Mouse (Mus musculus) intestine, embryonic 16.5 days (tissue): ENCODE measurements around the gene Rbfox2. TPM values are rescaled to one million over a fixed set of nuclear protein-coding genes. Genes with fewer than 3 reads are reported as not detected.

ENCODE experiments used
- ATAC-seq: fragments of 200-750 bp; cut with Nextera tagmentation; 2 replicates; pipeline ENCODE4 v1.8.0; 2017; ENCODE audit warnings: moderate TSS enrichment, moderate library complexity
- H3K27ac ChIP-seq: fragments of 300-500 bp; sonication (generic); 2 replicates; pipeline ENCODE4 v1.5.1; 2014; ENCODE audit warnings: mild to moderate bottlenecking, low read length
- H3K27me3 ChIP-seq: fragments of 300-500 bp; sonication (generic); replicated peaks from 2 replicates; pipeline ENCODE4 v1.6.1; 2014; ENCODE audit warnings: low read length, control low read depth, mixed read lengths; ENCODE audit not compliant: control insufficient read depth, insufficient read depth
- H3K36me3 ChIP-seq: fragments of 300-500 bp; sonication (generic); 2 replicates; pipeline ENCODE4 v1.6.1; 2014; ENCODE audit warnings: low read length, control low read depth; ENCODE audit not compliant: control insufficient read depth, insufficient read depth
- H3K4me1 ChIP-seq: fragments of 300-500 bp; sonication (generic); 2 replicates; pipeline ENCODE4 v1.6.1; 2014; ENCODE audit warnings: low read length, control low read depth, mixed read lengths; ENCODE audit not compliant: control insufficient read depth, insufficient read depth
- H3K4me2 ChIP-seq: fragments of 300-500 bp; sonication (generic); 2 replicates; pipeline ENCODE4 v1.6.1; 2014; ENCODE audit warnings: low read depth, low read length, control low read depth
- H3K4me3 ChIP-seq: fragments of 300-500 bp; sonication (generic); 2 replicates; pipeline ENCODE4 v1.5.1; 2014; ENCODE audit warnings: mild to moderate bottlenecking, low read length
- H3K9ac ChIP-seq: fragments of 300-500 bp; sonication (generic); 2 replicates; pipeline ENCODE4 v1.6.1; 2014; ENCODE audit warnings: low read depth, low read length
- H3K9me3 ChIP-seq: fragments of 300-500 bp; sonication (generic); 2 replicates; pipeline ENCODE4 v1.6.1; 2016; ENCODE audit warnings: low read length, control low read depth; ENCODE audit not compliant: control insufficient read depth
- WGBS: fragments of 180-500 bp; shearing (Covaris S2); extraction: QIAGEN DNeasy Blood & Tissue Kit; methylation state at CpG from one replicate; pipeline ENCODE4 v1.1.7; 2014; 5-methylcytosine and 5-hydroxymethylcytosine counted together
- polyA plus RNA-seq: library from polyadenylated mRNA; unstranded; fragments of >200 nt; fragmentation: Nextera tagmentation; extraction: Ambion mirVana; gene quantifications from 2 replicates; pipeline ENCODE4 v1.2.1, GENCODE M21; 2015

The Rbfox2 gene
- polyA plus RNA-seq: 31.5 and 34.0 TPM in 2 replicates

GRCm38 (mm10) chr15:77306547-77307261 lies at the start of gene Rbfox2:
Gene Rbfox2, minus strand, starts transcription at chr15:77307004.
- ATAC-seq: peak; percentile 97
- 0 out of 2 replicates have a peak, but pooled peaks cover 2% of the 10 kb centered on the region for H3K9me3 ChIP-seq
- no peaks in the 10 kb centered on the region for H3K36me3 ChIP-seq
- H3K27ac ChIP-seq: peak within 1 kb of the TSS; percentile 99
- peaks cover 25% of the 10 kb centered on the region for H3K4me1 ChIP-seq
- H3K27me3 ChIP-seq: no peaks in the 10 kb centered on the region
- under 1% methylated on average over 78 of the region's 90 CpGs for WGBS
- peak within 1 kb of the TSS; percentile 98 for H3K9ac ChIP-seq
- H3K4me3 ChIP-seq: peak within 1 kb of the TSS; percentile 95
- peak within 1 kb of the TSS; percentile 90 for H3K4me2 ChIP-seq

GRCm38 (mm10) chr15:77356248-77356810 lies 49.5 kb upstream of the Rbfox2 start:
- no peaks in the 10 kb centered on the region for H3K27me3 ChIP-seq
- no peak overlapping the region for H3K27ac ChIP-seq
- H3K4me1 ChIP-seq: peaks cover 29% of the 10 kb centered on the region
- peak overlapping the region; percentile 30 for H3K4me2 ChIP-seq
- ATAC-seq: no peak
- H3K36me3 ChIP-seq: no peaks in the 10 kb centered on the region
- no peaks in the 10 kb centered on the region for H3K9me3 ChIP-seq
- WGBS: 24% methylated on average over 11 of the region's 11 CpGs
- H3K4me3 ChIP-seq: no peak overlapping the region
- H3K9ac ChIP-seq: peak overlapping the region; percentile 2; the same call in 1 of the 2 replicates

- H3K9ac ChIP-seq: no peak overlapping the region
These were observed 48.2 kb upstream of the Rbfox2 start for GRCm38 (mm10) chr15:77354848-77355551.

GRCm38 (mm10) chr15:77354496-77354847 lies 47.7 kb upstream of the Rbfox2 start:
- ATAC-seq: no peak
- no peaks in the 10 kb centered on the region for H3K36me3 ChIP-seq
- H3K9me3 ChIP-seq: no peaks in the 10 kb centered on the region
- no peak overlapping the region for H3K4me3 ChIP-seq
- H3K27ac ChIP-seq: no peak overlapping the region
- H3K4me2 ChIP-seq: no peak overlapping the region
- no peaks in the 10 kb centered on the region for H3K27me3 ChIP-seq
- WGBS: 61% methylated on average over 4 of the region's 4 CpGs
- no peak overlapping the region for H3K9ac ChIP-seq
- H3K4me1 ChIP-seq: peaks cover 24% of the 10 kb centered on the region

More at GRCm38 (mm10) chr15:77354848-77355551, 48.2 kb upstream of the Rbfox2 start:
- peaks cover 29% of the 10 kb centered on the region for H3K4me1 ChIP-seq
- no peak overlapping the region for H3K27ac ChIP-seq
- H3K36me3 ChIP-seq: no peaks in the 10 kb centered on the region
- WGBS: 87% methylated on average over 6 of the region's 6 CpGs
- H3K9me3 ChIP-seq: no peaks in the 10 kb centered on the region
- ATAC-seq: no peak
- no peak overlapping the region for H3K4me2 ChIP-seq
- no peaks in the 10 kb centered on the region for H3K27me3 ChIP-seq
- H3K4me3 ChIP-seq: no peak overlapping the region

GRCm38 (mm10) chr15:77353764-77354163 lies 47.0 kb upstream of the Rbfox2 start:
- 0 out of 2 replicates have a peak overlapping the region, but pooled peaks have one; percentile 29 for H3K9ac ChIP-seq
- WGBS: 30% methylated on average over 4 of the region's 4 CpGs
- ATAC-seq: no peak

GRCm38 (mm10) chr15:77352863-77353262 lies 46.1 kb upstream of the Rbfox2 start:
- H3K9ac ChIP-seq: no peak overlapping the region
- 59% methylated on average over 7 of the region's 7 CpGs for WGBS
- no peak overlapping the region for H3K4me3 ChIP-seq
- H3K36me3 ChIP-seq: no peaks in the 10 kb centered on the region
- H3K27ac ChIP-seq: no peak overlapping the region
- H3K4me2 ChIP-seq: no peak overlapping the region
- no peaks in the 10 kb centered on the region for H3K27me3 ChIP-seq
- no peaks in the 10 kb centered on the region for H3K9me3 ChIP-seq
- ATAC-seq: no peak
- peaks cover 16% of the 10 kb centered on the region for H3K4me1 ChIP-seq

More at GRCm38 (mm10) chr15:77353764-77354163, 47.0 kb upstream of the Rbfox2 start:
- H3K9me3 ChIP-seq: no peaks in the 10 kb centered on the region
- no peak overlapping the region for H3K4me2 ChIP-seq
- peaks cover 16% of the 10 kb centered on the region for H3K4me1 ChIP-seq
- no peaks in the 10 kb centered on the region for H3K36me3 ChIP-seq
- no peak overlapping the region for H3K4me3 ChIP-seq
- no peaks in the 10 kb centered on the region for H3K27me3 ChIP-seq
- H3K27ac ChIP-seq: no peak overlapping the region

- 84% methylated on average over 7 of the region's 7 CpGs for WGBS
- no peak for ATAC-seq
- Histone ChIP-seq H3K4me1 (peaks cover 8% of the 10 kb centered on the region), H3K27me3 (no peaks in the 10 kb centered on the region), H3K36me3 (no peaks in the 10 kb centered on the region), H3K27ac (no peak overlapping the region), H3K9ac (no peak overlapping the region), H3K4me2 (no peak overlapping the region), H3K9me3 (no peaks in the 10 kb centered on the region), H3K4me3 (no peak overlapping the region)
These were observed 43.3 kb upstream of the Rbfox2 start for GRCm38 (mm10) chr15:77350117-77350516.

GRCm38 (mm10) chr15:77348146-77348545 lies 41.3 kb upstream of the Rbfox2 start:
- Histone ChIP-seq H3K27ac (no peak overlapping the region), H3K4me1 (peaks cover 20% of the 10 kb centered on the region), H3K27me3 (no peaks in the 10 kb centered on the region), H3K36me3 (no peaks in the 10 kb centered on the region), H3K9me3 (no peaks in the 10 kb centered on the region), H3K4me2 (no peak overlapping the region), H3K4me3 (no peak overlapping the region), H3K9ac (no peak overlapping the region)
- ATAC-seq: no peak
- WGBS: 74% methylated on average over 7 of the region's 7 CpGs
